Mouse (Mus musculus) midbrain, embryonic 14.5 days (tissue): ENCODE results near the gene E130114P18Rik. TPM values are rescaled to one million over a fixed set of nuclear protein-coding genes. Genes with fewer than 3 reads are reported as not detected.

Source experiments
- ATAC-seq: fragments of 200-750 bp; cut with Nextera tagmentation; 2 replicates; pipeline ENCODE4 v1.8.0; 2017; ENCODE audit warnings: moderate number of reproducible peaks, moderate library complexity; ENCODE audit not compliant: low FRiP score, low TSS enrichment
- DNase-seq: peaks from one replicate; pipeline ENCODE4 v3.0.0-alpha.2; 2015
- H3K27ac ChIP-seq: fragments of 300-500 bp; sonication (generic); replicated peaks from 2 replicates; pipeline ENCODE4 v1.5.1; 2014; ENCODE audit warnings: mild to moderate bottlenecking, low read depth, low read length, moderate library complexity
- H3K27me3 ChIP-seq: fragments of 300-500 bp; sonication (generic); 2 replicates; pipeline ENCODE4 v1.6.1; 2014; ENCODE audit warnings: low read length, control low read depth, mixed read lengths; ENCODE audit not compliant: control insufficient read depth, insufficient read depth
- H3K36me3 ChIP-seq: fragments of 300-500 bp; sonication (generic); 2 replicates; pipeline ENCODE4 v1.6.1; 2014; ENCODE audit warnings: low read length, control low read depth; ENCODE audit not compliant: control insufficient read depth, insufficient read depth
- H3K4me1 ChIP-seq: fragments of 300-500 bp; sonication (generic); 2 replicates; pipeline ENCODE4 v1.6.1; 2014; ENCODE audit warnings: mild to moderate bottlenecking, antibody characterized with exemption, low read length, control low read depth; ENCODE audit not compliant: control insufficient read depth, insufficient read depth
- H3K4me2 ChIP-seq: fragments of 300-500 bp; sonication (generic); 2 replicates; pipeline ENCODE4 v1.6.1; 2014; ENCODE audit warnings: mild to moderate bottlenecking, low read length, moderate library complexity
- H3K4me3 ChIP-seq: fragments of 300-500 bp; sonication (generic); replicated peaks from 2 replicates; pipeline ENCODE4 v1.5.1; 2014; ENCODE audit warnings: low read depth, low read length
- H3K9ac ChIP-seq: fragments of 300-500 bp; sonication (generic); replicated peaks from 2 replicates; pipeline ENCODE4 v1.6.1; 2014; ENCODE audit warnings: mild to moderate bottlenecking, low read length, moderate library complexity
- H3K9me3 ChIP-seq: fragments of 300-500 bp; sonication (generic); 2 replicates; pipeline ENCODE4 v1.6.1; 2016; ENCODE audit warnings: low read length, control low read depth, mixed read lengths; ENCODE audit not compliant: control insufficient read depth
- WGBS: fragments of 180-500 bp; shearing (Covaris S2); extraction: QIAGEN DNeasy Blood & Tissue Kit; methylation state at CpG from one replicate; pipeline ENCODE4 v1.1.7; 2014; 5-methylcytosine and 5-hydroxymethylcytosine counted together
- polyA plus RNA-seq: library from polyadenylated mRNA; unstranded; fragments of >200 nt; fragmentation: Nextera tagmentation; extraction: Ambion mirVana; gene quantifications from 2 replicates; pipeline ENCODE4 v1.2.1, GENCODE M21; 2014

Gene E130114P18Rik
- polyA plus RNA-seq, 1 experiment from 2014 or later = 22.4 TPM

DNA sequence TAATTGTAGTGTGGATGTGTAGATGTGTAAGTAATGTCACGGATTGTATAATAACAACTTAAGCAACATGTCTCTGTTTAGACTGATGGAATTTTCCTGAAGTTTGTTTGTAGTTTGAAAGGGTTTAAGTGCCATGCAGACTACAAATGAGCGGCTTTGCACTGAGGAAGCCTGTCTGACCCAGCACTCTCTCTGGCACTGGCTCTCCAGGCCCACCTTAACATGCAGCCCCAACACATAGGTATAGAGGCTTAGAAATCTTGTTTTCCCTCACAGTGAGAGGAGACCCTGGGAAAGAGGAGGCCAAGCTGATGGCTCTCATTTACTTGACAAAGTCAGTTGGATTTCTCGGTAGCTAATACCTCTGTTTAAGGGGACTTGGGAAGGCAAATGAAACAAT, 19.2 kb downstream of the E130114P18Rik start:
- no peaks in the 10 kb centered on the region for H3K9me3 ChIP-seq
- peak overlapping the region; percentile 84 for H3K4me2 ChIP-seq
- ATAC-seq (no peak), DNase-seq (no peak)
- H3K9ac ChIP-seq = peak overlapping the region; percentile 55; the same call in 1 of the 2 replicates
- H3K27ac ChIP-seq = 0 out of 2 replicates have a peak overlapping the region, but pooled peaks have one; percentile 67
- peak overlapping the region; percentile 43; the same call in 1 of the 2 replicates for H3K4me3 ChIP-seq
- WGBS = 23% methylated on average over 3 of the region's 3 CpGs
- H3K4me1 ChIP-seq = peaks cover 8% of the 10 kb centered on the region; the same call in 1 of the 2 replicates
- no peaks in the 10 kb centered on the region for H3K36me3 ChIP-seq
- H3K27me3 ChIP-seq = peaks cover 40% of the 10 kb centered on the region

DNA sequence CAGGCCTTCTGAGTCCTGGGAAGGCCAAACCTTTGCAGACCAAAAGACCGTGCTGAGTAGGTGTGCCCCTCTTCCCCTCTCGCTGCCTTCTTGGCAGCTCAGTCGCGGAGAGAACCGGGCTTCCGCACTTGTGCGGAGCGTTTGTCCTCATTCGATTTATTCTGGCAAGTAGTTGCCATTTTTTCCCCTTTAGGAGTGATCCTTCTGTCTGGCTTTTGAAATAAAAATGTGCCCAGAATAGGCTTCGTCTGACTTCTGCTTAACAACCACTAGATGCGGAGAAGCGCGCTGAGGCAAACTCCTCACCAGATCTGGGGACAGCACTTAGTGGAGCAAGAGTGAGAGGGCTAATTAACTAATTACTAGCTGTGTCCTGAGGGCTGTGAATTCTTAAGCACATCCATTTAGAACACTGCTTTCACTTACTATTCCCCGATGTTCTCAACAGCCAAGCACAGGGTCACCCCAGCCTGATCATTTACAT, 19.9 kb downstream of the E130114P18Rik start:
- H3K36me3 ChIP-seq = no peaks in the 10 kb centered on the region
- under 1% methylated on average over 14 of the region's 14 CpGs for WGBS

DNA sequence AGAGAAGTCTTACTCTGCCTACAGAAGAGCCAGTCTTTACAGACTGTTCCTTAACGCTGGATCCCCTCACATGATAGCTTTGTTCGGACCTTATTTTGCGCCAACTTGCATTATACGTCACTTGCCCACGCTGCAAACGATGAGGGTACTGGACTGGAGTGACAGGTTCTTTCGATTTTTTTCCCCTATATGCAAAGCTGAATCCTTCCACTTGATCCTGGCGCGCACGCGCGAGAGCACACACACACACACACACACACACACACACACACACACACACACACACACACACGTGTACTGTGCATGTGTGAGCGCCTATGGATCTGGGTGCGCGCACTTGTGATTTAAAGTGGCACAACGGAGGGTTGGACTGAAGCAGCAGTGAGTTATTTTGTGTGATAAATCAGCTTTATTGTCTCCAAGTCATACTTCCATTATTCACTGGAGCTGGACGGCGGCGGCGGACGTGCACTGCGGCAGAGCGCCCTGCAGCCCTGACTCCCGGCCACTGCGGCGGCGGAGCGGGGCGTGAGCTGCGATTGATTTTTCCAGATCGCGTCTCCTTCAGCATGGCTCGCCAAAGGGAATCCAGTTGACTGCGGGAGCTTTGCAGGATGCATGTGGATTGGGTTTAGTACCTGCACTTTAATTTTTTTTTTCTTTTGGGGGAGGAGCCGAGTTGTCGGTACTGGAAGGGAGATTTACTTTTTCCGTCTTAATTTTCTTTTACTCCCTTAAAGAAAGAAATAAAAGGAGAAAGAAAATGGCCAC, 20.5 kb downstream of the E130114P18Rik start:
- H3K4me1 ChIP-seq = peaks cover 8% of the 10 kb centered on the region; the same call in 1 of the 2 replicates
- peak overlapping the region; percentile 43 for H3K4me3 ChIP-seq
- H3K4me2 ChIP-seq = peak overlapping the region; percentile 84
- no peaks in the 10 kb centered on the region for H3K36me3 ChIP-seq
- peak overlapping the region; percentile 67 for H3K27ac ChIP-seq
- under 1% methylated on average over 38 of the region's 38 CpGs for WGBS
- peaks cover 53% of the 10 kb centered on the region for H3K27me3 ChIP-seq
- peak; percentile 86 for ATAC-seq
- peak; percentile 83 for DNase-seq
- peak overlapping the region; percentile 55 for H3K9ac ChIP-seq
- no peaks in the 10 kb centered on the region for H3K9me3 ChIP-seq

More for the DNA sequence above, 19.9 kb downstream of the E130114P18Rik start:
- DNase-seq (peak; percentile 73), ATAC-seq (peak; percentile 49)
- H3K27me3 ChIP-seq = peaks cover 47% of the 10 kb centered on the region
- H3K27ac ChIP-seq = peak overlapping the region; percentile 67
- H3K4me1 ChIP-seq = peaks cover 8% of the 10 kb centered on the region; the same call in 1 of the 2 replicates
- H3K9ac ChIP-seq = peak overlapping the region; percentile 55
- H3K4me2 ChIP-seq = peak overlapping the region; percentile 84
- H3K4me3 ChIP-seq = peak overlapping the region; percentile 43
- H3K9me3 ChIP-seq = no peaks in the 10 kb centered on the region

DNA sequence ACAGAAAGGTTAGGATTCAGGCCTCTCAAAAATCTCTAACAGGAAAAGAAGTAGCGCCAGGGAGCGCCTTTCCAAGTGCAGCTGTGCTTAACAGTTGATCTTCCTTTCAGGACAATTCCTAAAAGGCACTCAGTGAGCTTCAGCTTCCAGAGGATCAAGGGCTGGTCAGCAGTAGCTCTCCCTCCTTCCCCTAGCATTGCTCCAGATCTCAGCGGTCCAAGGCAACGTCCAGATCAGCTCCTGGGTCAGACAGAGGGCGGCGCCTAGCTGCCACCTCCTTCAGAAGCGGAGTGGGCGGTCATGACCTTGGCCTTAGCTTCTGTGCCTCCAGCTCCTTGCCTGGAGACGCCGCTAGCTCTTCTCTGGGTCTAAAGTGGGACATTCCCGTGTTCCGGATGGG, 23.6 kb downstream of the E130114P18Rik start:
- peaks cover 64% of the 10 kb centered on the region for H3K27me3 ChIP-seq

DNA sequence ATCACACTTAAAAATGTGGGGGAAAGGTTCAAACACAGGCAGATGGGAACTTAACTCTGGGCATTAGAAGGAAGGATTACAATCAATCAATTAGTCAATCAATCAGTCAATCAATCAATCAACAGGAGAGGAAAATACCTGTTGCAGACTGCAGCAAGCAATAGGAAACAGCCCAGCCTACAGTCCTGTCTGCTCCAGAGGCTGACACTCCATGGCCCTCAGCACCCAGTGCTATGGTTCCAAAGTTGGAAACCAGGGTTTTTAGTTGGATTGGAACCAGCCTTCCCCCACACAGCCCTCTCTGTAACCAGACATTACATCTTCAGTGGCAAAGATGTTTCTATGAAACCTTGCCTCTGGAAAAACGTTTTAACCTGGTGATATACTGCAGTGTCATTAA, 24.4 kb downstream of the E130114P18Rik start:
- 8% methylated on average over 1 of the region's 1 CpGs for WGBS
- H3K36me3 ChIP-seq = no peaks in the 10 kb centered on the region
- no peak for ATAC-seq

More for the DNA sequence above, 23.6 kb downstream of the E130114P18Rik start:
- DNase-seq (no peak), ATAC-seq (no peak)
- Histone ChIP-seq H3K4me2 (0 out of 2 replicates have a peak overlapping the region, but pooled peaks have one; percentile 2), H3K4me1 (peaks cover 17% of the 10 kb centered on the region), H3K27ac (no peak overlapping the region), H3K9me3 (no peaks in the 10 kb centered on the region), H3K4me3 (no peak overlapping the region), H3K36me3 (no peaks in the 10 kb centered on the region), H3K9ac (no peak overlapping the region)
- 12% methylated on average over 12 of the region's 12 CpGs for WGBS

DNA sequence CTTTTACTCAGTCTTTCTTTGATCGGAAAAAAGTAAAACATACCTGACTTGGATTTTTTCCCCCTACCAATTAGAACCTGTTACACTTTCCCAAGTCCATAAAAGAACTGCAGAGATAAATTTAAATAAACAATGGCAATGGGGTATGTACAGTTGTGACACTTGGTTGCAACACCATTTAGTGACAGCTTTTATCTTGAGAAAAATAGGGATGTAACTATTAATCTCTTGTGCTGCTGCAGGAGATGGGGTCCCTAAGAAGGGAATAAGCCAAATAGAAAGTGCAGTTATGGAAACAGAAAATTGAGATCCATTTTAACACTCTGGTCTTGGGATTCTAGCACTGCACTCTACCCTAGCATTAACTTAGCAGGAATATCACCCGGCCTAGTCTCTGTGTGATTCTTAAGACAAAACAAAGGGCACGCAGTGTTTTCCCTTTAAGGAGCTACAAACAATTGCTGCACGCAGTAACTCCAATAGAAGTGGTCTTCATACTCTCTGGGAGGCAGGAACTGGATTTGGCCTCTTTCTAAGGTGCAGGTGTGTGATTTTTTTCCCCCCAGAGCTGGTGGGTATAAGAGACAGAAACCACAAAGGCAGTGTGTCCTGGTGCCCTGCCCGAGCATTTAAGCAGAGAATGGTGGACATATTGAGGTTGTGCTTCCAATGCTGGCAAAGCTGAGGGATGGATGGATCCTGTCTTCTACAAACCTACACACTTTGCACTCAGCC, 25.4 kb downstream of the E130114P18Rik start:
- WGBS = 29% methylated on average over 5 of the region's 5 CpGs

More for the DNA sequence above, 24.4 kb downstream of the E130114P18Rik start:
- Histone ChIP-seq H3K4me1 (peaks cover 15% of the 10 kb centered on the region), H3K9ac (no peak overlapping the region), H3K4me2 (no peak overlapping the region), H3K27me3 (peaks cover 59% of the 10 kb centered on the region), H3K9me3 (no peaks in the 10 kb centered on the region), H3K4me3 (no peak overlapping the region), H3K27ac (no peak overlapping the region)
- no peak for DNase-seq

DNA sequence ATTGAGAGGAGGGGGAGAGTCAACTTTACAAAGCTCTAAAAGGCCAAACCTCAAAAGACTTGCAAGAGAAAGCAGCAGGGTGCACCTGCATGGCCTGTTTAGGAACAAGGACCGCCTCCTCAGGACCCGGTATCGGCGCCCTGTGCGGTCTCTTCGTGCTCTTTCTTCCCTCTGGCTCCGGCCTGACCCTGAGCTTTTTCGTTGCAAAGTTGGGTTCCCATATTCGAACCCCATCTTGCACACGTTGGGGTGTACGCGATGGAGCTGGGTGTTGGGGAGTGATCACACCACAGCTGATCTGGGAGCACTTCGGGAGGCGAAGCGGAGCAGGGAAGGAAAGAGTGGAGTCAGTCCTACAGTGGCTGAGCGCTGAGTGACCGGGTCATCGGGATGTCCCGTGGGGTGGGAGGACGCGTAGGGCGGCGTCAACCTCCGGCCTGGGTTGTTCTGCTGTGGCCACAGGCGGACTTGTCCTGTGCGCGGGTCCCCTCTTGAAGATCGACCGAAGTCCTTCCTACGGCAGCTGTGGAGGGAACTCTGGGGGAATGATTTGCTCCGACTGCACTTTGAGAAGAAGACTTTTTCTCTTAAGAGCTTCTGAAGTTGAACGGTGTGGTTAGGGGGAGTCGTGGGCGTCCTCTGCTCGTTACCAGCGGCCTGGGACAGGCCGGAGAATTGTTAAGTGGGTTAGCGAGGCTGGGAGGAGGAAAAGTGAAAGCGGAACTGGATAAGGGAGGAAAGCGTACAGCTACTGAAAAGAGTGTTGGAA, 26.2 kb downstream of the E130114P18Rik start:
- Histone ChIP-seq H3K9me3 (no peaks in the 10 kb centered on the region), H3K4me3 (peak overlapping the region; percentile 30), H3K4me2 (peak overlapping the region; percentile 60), H3K4me1 (peaks cover 9% of the 10 kb centered on the region), H3K9ac (peak overlapping the region; percentile 30; the same call in 1 of the 2 replicates), H3K27ac (peak overlapping the region; percentile 37; the same call in 1 of the 2 replicates), H3K36me3 (no peaks in the 10 kb centered on the region), H3K27me3 (peaks cover 59% of the 10 kb centered on the region)
- 2% methylated on average over 40 of the region's 40 CpGs for WGBS
- DNase-seq (peak; percentile 48), ATAC-seq (peak; percentile 60)

More for the DNA sequence above, 25.4 kb downstream of the E130114P18Rik start:
- Histone ChIP-seq H3K27me3 (peaks cover 59% of the 10 kb centered on the region), H3K27ac (no peak overlapping the region), H3K4me1 (peaks cover 9% of the 10 kb centered on the region), H3K36me3 (no peaks in the 10 kb centered on the region), H3K9ac (no peak overlapping the region), H3K4me3 (peak overlapping the region; percentile 30; the same call in 1 of the 2 replicates), H3K4me2 (peak overlapping the region; percentile 60), H3K9me3 (no peaks in the 10 kb centered on the region)
- DNase-seq (no peak), ATAC-seq (no peak)

DNA sequence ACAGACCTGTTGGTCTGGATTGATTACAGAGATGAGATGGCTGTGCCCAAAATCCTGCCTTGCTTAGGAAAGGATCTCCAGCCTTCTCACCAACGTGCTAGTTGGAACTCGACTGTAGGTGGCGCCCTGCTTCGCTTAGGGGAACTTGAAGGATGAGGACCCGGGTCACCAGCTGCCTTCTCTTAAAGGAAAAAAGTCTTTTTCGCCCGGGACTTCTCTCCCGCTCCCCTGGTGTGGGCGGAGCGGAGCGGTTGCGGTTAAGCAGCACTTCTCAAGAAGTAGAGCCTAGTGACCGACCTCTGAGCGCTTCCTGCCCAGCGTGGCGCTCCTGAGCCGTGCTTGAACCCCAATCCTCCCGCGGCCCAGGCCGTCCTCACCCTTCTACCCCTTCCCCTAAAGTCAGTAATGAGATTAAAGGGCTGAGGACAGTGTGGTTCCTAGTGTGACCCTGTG, 26.8 kb downstream of the E130114P18Rik start:
- peak overlapping the region; percentile 30 for H3K4me3 ChIP-seq
- H3K4me2 ChIP-seq = peak overlapping the region; percentile 60
- no peaks in the 10 kb centered on the region for H3K36me3 ChIP-seq
- H3K9ac ChIP-seq = peak overlapping the region; percentile 30; the same call in 1 of the 2 replicates
- DNase-seq (peak; percentile 93), ATAC-seq (peak; percentile 72)
- WGBS = under 1% methylated on average over 20 of the region's 20 CpGs
- H3K27me3 ChIP-seq = peaks cover 54% of the 10 kb centered on the region
- peaks cover 9% of the 10 kb centered on the region for H3K4me1 ChIP-seq
- 0 out of 2 replicates have a peak overlapping the region, but pooled peaks have one; percentile 37 for H3K27ac ChIP-seq
- H3K9me3 ChIP-seq = no peaks in the 10 kb centered on the region
